Mouse (Mus musculus): ENCODE measurements around the gene Zfp248. TPM values are rescaled to one million over a fixed set of nuclear protein-coding genes. Genes with fewer than 3 reads are reported as not detected.

The Zfp248 gene
- total RNA-seq, 4 experiments from 2014 or later: 4.5 to 8.0 (median 5.9) TPM

Small RNAs within 50 kb of the gene (microRNA-seq; reads per million reads assigned to microRNA genes)
- gene Gm25953: 0 reads per million in 2 experiments

Other genes with a start within 250 kb of the Zfp248 start
- 10 to 100 TPM; 23.4 to 33.2 (median 27.0) TPM for gene Bms1, start 36.1 kb downstream of the Zfp248 start, total RNA-seq (2022)
- 1 to 10 TPM; 5.0 to 8.2 (median 6.7) TPM for gene Zfp9, start 23.8 kb upstream of the Zfp248 start, total RNA-seq (2022)
- 1 to 10 TPM; 4.3 to 8.4 (median 6.1) TPM for gene Ankrd26, start 106.7 kb upstream of the Zfp248 start, total RNA-seq (2022)